Mouse (Mus musculus): ENCODE measurements around the gene Prpsap1. TPM values are rescaled to one million over a fixed set of nuclear protein-coding genes. Genes with fewer than 3 reads are reported as not detected.

The Prpsap1 gene
- polyA plus RNA-seq (2012; rRNA removed; ENCODE audit: low replicate concordance): 640 and 1,209 TPM in 2 replicates

DNA sequence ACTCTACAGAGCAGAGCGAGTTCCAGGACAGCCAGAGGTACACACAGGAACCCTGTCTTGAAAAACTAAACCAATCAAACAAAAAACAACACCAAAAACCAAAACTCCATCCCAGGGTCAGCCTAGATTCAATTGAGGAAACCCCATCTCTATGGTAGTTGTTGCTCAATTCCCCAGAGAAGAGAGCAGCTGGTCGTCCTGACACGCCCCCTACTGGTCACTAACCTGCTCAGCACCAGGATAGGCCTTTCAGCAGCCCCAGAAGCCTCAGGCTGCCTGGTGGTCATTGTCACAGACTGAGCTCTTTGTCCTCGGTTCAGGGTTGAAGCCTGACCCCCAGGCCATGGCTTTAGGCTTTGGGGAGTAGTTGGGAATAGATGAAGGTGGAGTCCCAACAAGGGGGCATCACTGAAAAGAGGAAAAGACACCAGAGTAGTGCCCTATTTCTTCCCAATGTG is at the start of gene Prpsap1:
Gene Prpsap1 (minus strand): TSS at position 408 of the 458 bp plus-strand sequence.

GRCm38 (mm10) chr11:116530187-116531147 is 36.5 kb upstream of the Prpsap1 start, which contains the start of gene Sphk1:
TSS of gene Sphk1 (plus strand) at chr11:116530925.

DNA sequence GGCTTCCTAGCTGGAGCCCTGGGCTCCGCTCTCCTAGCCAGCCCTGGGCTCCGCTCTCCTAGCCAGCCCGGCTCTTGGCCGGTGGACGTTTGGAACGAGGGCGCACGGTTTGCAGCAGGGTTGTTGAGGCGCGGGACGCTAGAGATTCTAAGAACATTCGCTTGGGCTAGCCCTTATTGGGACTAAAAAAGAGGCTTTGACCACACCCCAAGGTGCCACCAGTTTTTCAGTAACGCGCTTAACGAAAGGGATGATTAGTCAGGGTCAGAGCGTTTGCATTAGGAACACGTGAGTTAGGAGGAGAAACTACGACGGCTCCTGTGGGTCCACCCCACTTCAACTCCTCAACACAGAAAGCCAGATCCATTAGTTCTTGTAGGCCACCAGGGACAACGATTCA is 27.9 kb downstream of the Prpsap1 start, which contains the start of gene Qrich2:
Gene Qrich2 (minus strand): TSS at position 101 of the 400 bp plus-strand sequence.

GRCm38 (mm10) chr11:116433356-116434286 is 60.4 kb downstream of the Prpsap1 start, which contains the start of gene Ubald2:
TSS of gene Ubald2 (plus strand) at chr11:116434094.

Other genes starting within 250 kb of the Prpsap1 start
- 26.5 and 29.7 TPM in 2 replicates for gene Srp68, start 220.0 kb downstream of the Prpsap1 start, polyA plus RNA-seq (2012; rRNA removed; ENCODE audit: low replicate concordance)
- 4.7 and 14.9 TPM in 2 replicates for gene Galr2, start 213.3 kb downstream of the Prpsap1 start, polyA plus RNA-seq (2012; rRNA removed; ENCODE audit: low replicate concordance)
- 12.6 and 16.3 TPM in 2 replicates for gene Exoc7, start 187.0 kb downstream of the Prpsap1 start, polyA plus RNA-seq (2012; rRNA removed; ENCODE audit: low replicate concordance)
- gene Foxj1, start 158.8 kb downstream of the Prpsap1 start, polyA plus RNA-seq (2012; rRNA removed; ENCODE audit: low replicate concordance): 0.15 and 0.22 TPM in 2 replicates
- gene Rnf157, start 81.2 kb downstream of the Prpsap1 start, polyA plus RNA-seq (2012; rRNA removed; ENCODE audit: low replicate concordance): 1.9 and 2.1 TPM in 2 replicates
- 255 and 734 TPM in 2 replicates for gene Ubald2, start 60.1 kb downstream of the Prpsap1 start, polyA plus RNA-seq (2012; rRNA removed; ENCODE audit: low replicate concordance)
- gene Qrich2, start 28.0 kb downstream of the Prpsap1 start, polyA plus RNA-seq (2012; rRNA removed; ENCODE audit: low replicate concordance): 0.11 and 0.49 TPM in 2 replicates
- 28.5 and 50.1 TPM in 2 replicates for gene Sphk1, start 36.7 kb upstream of the Prpsap1 start, polyA plus RNA-seq (2012; rRNA removed; ENCODE audit: low replicate concordance)
- gene Ube2o, start 87.2 kb upstream of the Prpsap1 start, polyA plus RNA-seq (2012; rRNA removed; ENCODE audit: low replicate concordance): 8.6 and 9.5 TPM in 2 replicates
- not detected in 2 replicates for gene Aanat, start 92.2 kb upstream of the Prpsap1 start, polyA plus RNA-seq (2012; rRNA removed; ENCODE audit: low replicate concordance)
- gene Rhbdf2, start 132.8 kb upstream of the Prpsap1 start, polyA plus RNA-seq (2012; rRNA removed; ENCODE audit: low replicate concordance): 42.6 and 44.9 TPM in 2 replicates
- gene Prcd, start 159.3 kb upstream of the Prpsap1 start, polyA plus RNA-seq (2012; rRNA removed; ENCODE audit: low replicate concordance): 1.4 TPM in 1 of 2 replicates, not detected in the other
- 25.9 and 31.4 TPM in 2 replicates for gene Cygb, start 160.1 kb upstream of the Prpsap1 start, polyA plus RNA-seq (2012; rRNA removed; ENCODE audit: low replicate concordance)